Mouse (Mus musculus): Measurements from ENCODE around the gene Nfix. TPM values are rescaled to one million over a fixed set of nuclear protein-coding genes. Genes with fewer than 3 reads are reported as not detected.

The Nfix gene
- polyA plus RNA-seq, 1 experiment from 2014 or later: 10.9 TPM

Other genes with a start within 250 kb of the Nfix start
- gene Ier2, start 137.5 kb downstream of the Nfix start, polyA plus RNA-seq (2014; fragmentation: Nextera tagmentation; extraction: Ambion mirVana): 81.9 and 88.9 TPM in 2 replicates
- gene Trmt1, start 114.0 kb downstream of the Nfix start, polyA plus RNA-seq (2014; fragmentation: Nextera tagmentation; extraction: Ambion mirVana): 65.4 and 82.3 TPM in 2 replicates
- gene Nacc1, start 112.5 kb downstream of the Nfix start, polyA plus RNA-seq (2014; fragmentation: Nextera tagmentation; extraction: Ambion mirVana): 28.1 and 33.1 TPM in 2 replicates
- 6.3 and 8.9 TPM in 2 replicates for gene Lyl1, start 98.9 kb downstream of the Nfix start, polyA plus RNA-seq (2014; fragmentation: Nextera tagmentation; extraction: Ambion mirVana)
- gene G430095P16Rik, start 77.3 kb downstream of the Nfix start, polyA plus RNA-seq (2014; fragmentation: Nextera tagmentation; extraction: Ambion mirVana): 1.7 and 2.8 TPM in 2 replicates
- 5.9 and 6.0 TPM in 2 replicates for gene Dand5, start 22.5 kb upstream of the Nfix start, polyA plus RNA-seq (2014; fragmentation: Nextera tagmentation; extraction: Ambion mirVana)
- gene Gadd45gip1, start 31.2 kb upstream of the Nfix start, polyA plus RNA-seq (2014; fragmentation: Nextera tagmentation; extraction: Ambion mirVana): 49.2 and 54.2 TPM in 2 replicates
- gene Rad23a, start 40.3 kb upstream of the Nfix start, polyA plus RNA-seq (2014; fragmentation: Nextera tagmentation; extraction: Ambion mirVana): 124 and 125 TPM in 2 replicates
- 758 and 944 TPM in 2 replicates for gene Calr, start 46.6 kb upstream of the Nfix start, polyA plus RNA-seq (2014; fragmentation: Nextera tagmentation; extraction: Ambion mirVana)
- gene Farsa, start 56.6 kb upstream of the Nfix start, polyA plus RNA-seq (2014; fragmentation: Nextera tagmentation; extraction: Ambion mirVana): 90.4 and 105 TPM in 2 replicates
- gene Syce2, start 71.8 kb upstream of the Nfix start, polyA plus RNA-seq (2014; fragmentation: Nextera tagmentation; extraction: Ambion mirVana): 73.0 and 98.4 TPM in 2 replicates
- 28.6 and 43.3 TPM in 2 replicates for gene Gcdh, start 93.6 kb upstream of the Nfix start, polyA plus RNA-seq (2014; fragmentation: Nextera tagmentation; extraction: Ambion mirVana)
- 1.2 and 1.7 TPM in 2 replicates for gene Klf1, start 101.6 kb upstream of the Nfix start, polyA plus RNA-seq (2014; fragmentation: Nextera tagmentation; extraction: Ambion mirVana)
- 10.8 and 12.1 TPM in 2 replicates for gene Dnase2a, start 108.2 kb upstream of the Nfix start, polyA plus RNA-seq (2014; fragmentation: Nextera tagmentation; extraction: Ambion mirVana)
- gene Mast1, start 137.0 kb upstream of the Nfix start, polyA plus RNA-seq (2014; fragmentation: Nextera tagmentation; extraction: Ambion mirVana): 0.21 and 0.35 TPM in 2 replicates
- gene Rtbdn, start 146.6 kb upstream of the Nfix start, polyA plus RNA-seq (2014; fragmentation: Nextera tagmentation; extraction: Ambion mirVana): 0.16 TPM in 1 of 2 replicates, not detected in the other
- gene Gm49661, start 169.1 kb upstream of the Nfix start, polyA plus RNA-seq (2014; fragmentation: Nextera tagmentation; extraction: Ambion mirVana): not detected in 2 replicates
- 965 and 1,048 TPM in 2 replicates for gene Prdx2, start 169.2 kb upstream of the Nfix start, polyA plus RNA-seq (2014; fragmentation: Nextera tagmentation; extraction: Ambion mirVana)
- gene Rnaseh2a, start 169.4 kb upstream of the Nfix start, polyA plus RNA-seq (2014; fragmentation: Nextera tagmentation; extraction: Ambion mirVana): 143 and 154 TPM in 2 replicates
- 7.3 and 10.0 TPM in 2 replicates for gene Junb, start 178.4 kb upstream of the Nfix start, polyA plus RNA-seq (2014; fragmentation: Nextera tagmentation; extraction: Ambion mirVana)
- 14.6 and 18.7 TPM in 2 replicates for gene Hook2, start 190.3 kb upstream of the Nfix start, polyA plus RNA-seq (2014; fragmentation: Nextera tagmentation; extraction: Ambion mirVana)
- not detected in 2 replicates for gene Best2, start 214.2 kb upstream of the Nfix start, polyA plus RNA-seq (2014; fragmentation: Nextera tagmentation; extraction: Ambion mirVana)
- 109 and 180 TPM in 2 replicates for gene Asna1, start 224.9 kb upstream of the Nfix start, polyA plus RNA-seq (2014; fragmentation: Nextera tagmentation; extraction: Ambion mirVana)
- gene Trir, start 226.5 kb upstream of the Nfix start, polyA plus RNA-seq (2014; fragmentation: Nextera tagmentation; extraction: Ambion mirVana): 163 and 211 TPM in 2 replicates
- gene Tnpo2, start 236.6 kb upstream of the Nfix start, polyA plus RNA-seq (2014; fragmentation: Nextera tagmentation; extraction: Ambion mirVana): 15.6 and 19.7 TPM in 2 replicates